Mouse (Mus musculus): ENCODE data around the gene Cep68. TPM values are rescaled to one million over a fixed set of nuclear protein-coding genes. Genes with fewer than 3 reads are reported as not detected.

Gene Cep68
- polyA plus RNA-seq, 1 experiment from 2014 or later, result 26.5 TPM

DNA sequence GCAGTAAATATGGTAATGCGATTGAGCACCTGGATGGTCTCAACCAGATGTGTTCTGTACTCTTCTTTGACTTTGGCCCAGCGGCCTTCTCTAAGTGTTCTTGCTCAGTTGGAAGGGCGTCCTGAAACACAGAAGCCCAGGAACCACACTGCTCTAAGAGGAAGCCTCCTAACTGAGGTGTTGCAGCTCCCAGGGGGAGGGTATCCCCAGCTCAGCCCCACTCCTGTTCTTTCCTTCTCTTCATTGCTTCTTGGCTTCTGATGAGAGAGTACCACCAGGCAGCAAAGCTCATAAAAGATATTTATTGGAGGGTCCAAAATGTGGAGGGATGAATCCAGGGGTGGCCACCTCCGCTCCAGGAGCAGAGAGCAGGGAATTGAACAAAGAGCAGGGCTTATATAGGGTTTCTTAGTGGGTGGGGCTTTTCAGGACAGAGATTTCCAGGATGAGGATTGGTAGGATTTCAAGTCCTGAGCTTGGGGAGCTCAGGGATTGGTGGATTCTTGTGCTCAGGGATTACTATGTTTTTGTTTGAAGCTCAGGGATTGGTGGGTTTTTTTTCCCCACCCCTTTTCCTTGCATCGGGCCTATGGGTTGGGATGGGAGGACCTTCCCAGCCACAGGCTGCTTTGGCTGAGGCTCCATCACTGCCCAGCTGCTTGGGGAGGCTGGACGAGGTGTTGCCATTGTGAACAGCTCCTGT, 1.4 kb upstream of the Cep68 start:
- no peak overlapping the region for H3K9ac ChIP-seq (replicated peaks)
- H3K4me2 ChIP-seq, result no peak overlapping the region
- no peak for ATAC-seq (ENCODE audit: low FRiP score)
- H3K4me1 ChIP-seq, result peaks cover 32% of the 10 kb centered on the region
- H3K27me3 ChIP-seq (replicated peaks), result no peaks in the 10 kb centered on the region
- 87% methylated on average over 6 of the region's 6 CpGs for WGBS
- H3K36me3 ChIP-seq, result no peaks in the 10 kb centered on the region
- no peaks in the 10 kb centered on the region for H3K9me3 ChIP-seq (replicated peaks)
- H3K4me3 ChIP-seq (replicated peaks), result no peak overlapping the region
- H3K27ac ChIP-seq (replicated peaks), result no peak overlapping the region

DNA sequence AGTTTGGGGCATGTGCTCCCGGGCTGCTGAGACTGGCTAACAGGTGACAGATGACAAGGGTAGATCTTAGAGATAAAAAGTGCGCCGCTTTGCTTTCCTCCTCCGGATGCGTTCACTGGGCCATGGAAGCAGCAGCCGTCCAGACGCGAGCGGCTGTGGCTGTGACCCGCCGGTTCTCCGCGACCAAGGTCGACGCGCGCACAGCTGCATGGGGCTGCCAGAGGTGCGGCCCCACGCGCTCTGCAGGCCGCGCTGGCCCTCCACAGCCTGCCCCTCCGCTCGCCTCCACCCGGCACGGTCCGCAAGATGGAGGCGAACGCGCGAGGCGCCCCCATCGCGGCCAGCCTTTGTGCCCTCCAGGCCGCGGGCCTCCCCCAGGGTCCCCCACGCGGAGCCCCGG, 389 bp downstream of the Cep68 start:
- peak; percentile 83 for ATAC-seq (ENCODE audit: low FRiP score)
- peak overlapping the region; percentile 92 for H3K4me2 ChIP-seq
- under 1% methylated on average over 39 of the region's 39 CpGs for WGBS
- peak overlapping the region; percentile 88 for H3K9ac ChIP-seq (replicated peaks)
- no peaks in the 10 kb centered on the region for H3K36me3 ChIP-seq
- H3K4me1 ChIP-seq, result peaks cover 40% of the 10 kb centered on the region
- no peaks in the 10 kb centered on the region for H3K27me3 ChIP-seq (replicated peaks)
- H3K27ac ChIP-seq (replicated peaks), result peak overlapping the region; percentile 94
- H3K4me3 ChIP-seq (replicated peaks), result peak overlapping the region; percentile 90
- no peaks in the 10 kb centered on the region for H3K9me3 ChIP-seq (replicated peaks)

DNA sequence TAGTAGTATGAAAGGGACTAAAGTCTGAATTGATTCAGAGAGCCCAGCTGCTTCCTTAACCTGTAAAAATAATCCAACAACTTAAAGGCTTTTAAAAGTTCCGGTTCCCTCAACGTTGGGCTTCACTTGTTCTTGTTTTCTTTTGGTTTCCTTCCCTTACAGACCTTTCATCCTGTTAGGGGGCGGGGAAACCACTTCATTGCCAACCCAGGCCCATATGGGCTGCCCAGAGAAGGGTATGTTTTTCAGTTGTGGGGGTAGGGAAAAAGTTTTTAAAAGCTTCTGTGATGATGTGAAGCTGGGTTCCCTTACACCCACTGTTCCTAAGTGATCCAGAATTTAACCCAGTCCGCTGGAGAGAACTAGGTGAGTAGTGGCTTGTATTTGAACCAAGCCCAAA, 952 bp downstream of the Cep68 start:
- Histone ChIP-seq H3K4me1 (peaks cover 44% of the 10 kb centered on the region), H3K9ac (replicated peaks) (peak overlapping the region; percentile 88; the same call in 1 of the 2 replicates), H3K9me3 (replicated peaks) (no peaks in the 10 kb centered on the region), H3K36me3 (no peaks in the 10 kb centered on the region), H3K4me2 (peak overlapping the region; percentile 92), H3K4me3 (replicated peaks) (peak overlapping the region; percentile 90), H3K27ac (replicated peaks) (peak overlapping the region; percentile 94; the same call in 1 of the 2 replicates), H3K27me3 (replicated peaks) (no peaks in the 10 kb centered on the region)
- no peak for ATAC-seq (ENCODE audit: low FRiP score)
- WGBS, result 19% methylated on average over 4 of the region's 4 CpGs

DNA sequence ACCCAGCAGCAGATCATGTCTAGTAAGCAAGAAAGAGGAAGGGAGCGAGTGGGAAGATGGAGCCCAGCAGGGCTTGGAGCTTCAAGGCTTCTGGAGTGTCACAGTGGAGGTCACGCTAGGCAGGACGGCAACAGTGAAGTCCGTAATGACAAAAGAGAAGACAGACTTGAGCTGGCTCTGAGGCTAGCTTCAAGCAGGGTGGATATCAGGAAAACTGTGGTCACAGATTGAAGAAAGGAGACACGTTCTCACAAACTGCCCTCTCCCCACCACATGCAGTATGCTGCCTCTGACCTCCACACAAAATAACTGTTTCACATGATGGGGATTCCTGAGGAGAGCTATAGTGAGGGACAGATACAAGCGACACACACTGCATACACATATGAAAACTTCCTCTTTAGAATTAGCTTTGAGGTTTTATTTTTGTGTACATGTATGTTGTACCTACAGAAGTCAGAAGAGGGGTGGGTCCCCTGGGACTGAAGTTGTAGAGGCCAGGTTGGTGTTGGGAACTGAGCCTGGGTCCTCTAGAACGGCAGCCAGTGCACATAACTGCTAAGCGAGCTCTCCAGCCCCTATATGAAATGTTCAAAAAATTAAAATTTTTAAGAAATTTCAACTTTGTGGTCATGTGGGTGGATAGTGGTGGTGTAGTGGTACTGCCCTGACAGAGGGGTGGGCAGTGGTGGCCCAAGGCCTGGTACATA, 1.9 kb downstream of the Cep68 start:
- no peak overlapping the region for H3K4me3 ChIP-seq (replicated peaks)
- no peak for ATAC-seq (ENCODE audit: low FRiP score)
- no peaks in the 10 kb centered on the region for H3K36me3 ChIP-seq
- H3K27me3 ChIP-seq (replicated peaks), result no peaks in the 10 kb centered on the region
- H3K9me3 ChIP-seq (replicated peaks), result no peaks in the 10 kb centered on the region
- 80% methylated on average over 8 of the region's 8 CpGs for WGBS
- H3K4me1 ChIP-seq, result peaks cover 47% of the 10 kb centered on the region
- H3K4me2 ChIP-seq, result no peak overlapping the region
- H3K27ac ChIP-seq (replicated peaks), result no peak overlapping the region
- 0 out of 2 replicates have a peak overlapping the region, but pooled peaks have one; percentile 26 for H3K9ac ChIP-seq (replicated peaks)

DNA sequence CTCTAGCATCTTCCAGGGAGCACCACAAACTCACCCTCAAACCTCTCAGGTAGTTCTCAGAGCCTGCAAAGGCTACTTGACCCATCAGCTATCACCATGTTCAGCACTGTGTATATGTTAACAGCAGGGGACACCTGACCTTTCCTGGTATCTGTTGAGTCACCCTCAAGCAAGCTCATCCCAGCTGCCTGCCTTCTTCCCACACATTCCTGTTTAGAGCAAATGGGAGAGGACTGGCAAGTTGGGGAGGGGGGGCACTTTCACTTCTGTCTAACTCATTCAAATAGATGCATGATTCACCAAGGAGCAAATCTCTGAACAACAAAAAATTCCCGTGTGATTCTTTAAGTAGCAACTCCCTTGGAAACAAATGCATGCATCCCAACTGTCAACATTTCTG, 2.6 kb downstream of the Cep68 start:
- H3K9ac ChIP-seq (replicated peaks), result no peak overlapping the region; the same call in 1 of the 2 replicates
- no peaks in the 10 kb centered on the region for H3K27me3 ChIP-seq (replicated peaks)
- ATAC-seq (ENCODE audit: low FRiP score), result no peak
- peaks cover 4% of the 10 kb centered on the region; the same call in 1 of the 2 replicates for H3K36me3 ChIP-seq
- H3K9me3 ChIP-seq (replicated peaks), result no peaks in the 10 kb centered on the region
- 72% methylated on average over 1 of the region's 1 CpGs for WGBS
- peaks cover 50% of the 10 kb centered on the region for H3K4me1 ChIP-seq
- H3K4me3 ChIP-seq (replicated peaks), result no peak overlapping the region
- no peak overlapping the region for H3K4me2 ChIP-seq
- no peak overlapping the region for H3K27ac ChIP-seq (replicated peaks)

DNA sequence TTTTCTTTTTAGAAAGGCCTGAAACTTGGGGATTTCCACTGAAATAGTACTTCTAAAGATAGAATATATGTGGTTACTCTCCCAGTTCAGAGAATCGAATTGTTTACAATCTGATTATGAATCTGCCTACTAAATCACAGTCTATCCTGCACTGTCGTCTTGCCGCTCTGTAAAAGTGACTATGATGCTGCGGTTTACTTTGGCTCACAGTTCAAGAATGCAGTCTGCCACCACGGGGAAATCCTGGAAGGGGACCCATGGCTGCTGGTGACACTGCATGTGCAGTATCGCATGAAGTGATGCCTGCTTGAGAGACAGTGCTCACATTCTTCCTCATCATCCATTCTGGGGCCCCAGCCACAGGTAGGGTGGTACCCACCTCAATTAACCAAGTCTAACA, 3.9 kb downstream of the Cep68 start:
- Histone ChIP-seq H3K27me3 (replicated peaks) (no peaks in the 10 kb centered on the region), H3K4me3 (replicated peaks) (no peak overlapping the region), H3K4me2 (no peak overlapping the region), H3K9ac (replicated peaks) (no peak overlapping the region), H3K9me3 (replicated peaks) (no peaks in the 10 kb centered on the region), H3K4me1 (peaks cover 48% of the 10 kb centered on the region), H3K27ac (replicated peaks) (no peak overlapping the region), H3K36me3 (peaks cover 14% of the 10 kb centered on the region; the same call in 1 of the 2 replicates)
- no peak for ATAC-seq (ENCODE audit: low FRiP score)
- WGBS, result 84% methylated on average over 6 of the region's 6 CpGs

DNA sequence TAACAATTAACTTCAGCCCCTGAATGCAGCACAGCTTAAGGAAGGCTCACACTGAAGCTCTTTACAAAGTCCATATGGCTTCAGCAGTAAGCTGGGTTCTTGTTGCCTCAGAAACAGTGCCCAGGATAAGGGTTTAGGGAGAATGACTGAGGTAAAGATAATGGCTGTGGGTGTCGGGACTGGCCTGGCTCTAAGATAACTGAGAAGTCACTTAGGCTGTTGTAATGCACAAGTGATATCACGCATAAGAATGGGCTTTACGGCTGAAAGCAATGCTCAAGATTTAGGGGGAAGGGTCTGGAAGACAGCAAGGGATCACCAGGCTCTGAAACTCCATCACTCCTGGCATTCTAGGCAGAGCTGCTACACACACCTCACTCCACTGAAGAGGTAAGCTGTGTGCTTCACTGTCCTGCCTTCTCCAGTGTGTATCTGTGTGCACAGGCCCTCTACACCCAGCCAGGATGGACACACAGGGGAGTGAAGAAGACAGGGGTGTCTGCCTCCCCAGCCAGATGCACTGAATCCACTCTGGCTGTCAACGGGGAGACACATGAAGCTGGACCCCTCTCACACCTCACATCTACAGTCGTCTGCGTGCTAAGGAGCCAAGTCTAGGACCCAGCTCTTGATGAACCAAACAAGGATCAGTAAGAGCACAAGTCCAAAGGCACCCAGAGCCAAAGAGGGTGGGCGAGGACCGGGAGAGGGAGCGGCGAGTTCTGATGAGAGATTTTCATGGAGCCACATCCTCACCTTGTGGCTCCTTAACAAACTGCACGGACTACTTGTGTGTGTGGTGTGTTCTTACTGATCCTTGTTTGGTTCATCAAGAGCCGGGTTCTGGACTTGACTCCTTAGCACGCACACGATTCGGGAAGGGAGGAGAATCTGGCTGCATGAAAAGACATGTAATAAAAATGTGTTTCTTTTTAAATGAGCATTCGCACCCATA, 4.6 kb downstream of the Cep68 start:
- ATAC-seq (ENCODE audit: low FRiP score), result no peak
- WGBS, result 80% methylated on average over 16 of the region's 16 CpGs
- Histone ChIP-seq H3K36me3 (peaks cover 21% of the 10 kb centered on the region), H3K27me3 (replicated peaks) (no peaks in the 10 kb centered on the region), H3K4me2 (no peak overlapping the region), H3K27ac (replicated peaks) (no peak overlapping the region), H3K4me3 (replicated peaks) (no peak overlapping the region), H3K4me1 (peaks cover 43% of the 10 kb centered on the region), H3K9ac (replicated peaks) (no peak overlapping the region), H3K9me3 (replicated peaks) (no peaks in the 10 kb centered on the region)

DNA sequence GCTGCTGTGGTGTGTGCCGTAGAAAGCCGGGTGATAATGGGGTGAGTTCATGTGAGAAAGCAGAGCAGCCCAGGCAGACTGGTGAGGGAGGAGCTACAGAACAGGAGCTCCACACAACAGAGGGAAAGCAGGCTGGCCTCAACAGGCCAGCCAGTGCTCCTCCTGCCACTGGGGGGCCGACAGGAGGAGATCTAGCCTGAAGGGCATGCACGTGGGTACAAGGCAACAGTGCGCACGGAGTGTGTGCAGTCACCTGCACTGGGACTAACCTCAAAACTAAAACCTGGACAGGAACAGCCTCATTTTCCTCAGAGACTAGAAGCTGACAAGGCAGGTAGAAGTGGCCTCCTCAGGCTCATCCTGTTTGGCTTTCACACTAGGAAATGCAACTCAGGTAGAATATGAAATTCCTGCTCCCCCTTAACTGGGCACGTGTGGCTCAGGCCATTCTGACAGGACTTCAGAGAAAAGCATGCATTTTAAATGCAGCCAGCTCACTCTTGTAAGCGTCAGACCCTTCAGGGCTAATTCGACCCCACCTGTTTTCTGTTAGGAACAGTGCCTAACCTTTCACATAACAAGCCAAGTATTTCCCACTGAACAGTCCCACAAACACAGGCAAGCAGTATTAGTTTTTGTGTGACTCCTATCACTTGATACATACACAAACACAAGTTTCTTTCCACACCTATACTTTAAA, 5.9 kb downstream of the Cep68 start:
- no peak overlapping the region for H3K4me3 ChIP-seq (replicated peaks)
- no peak overlapping the region for H3K27ac ChIP-seq (replicated peaks)
- H3K4me2 ChIP-seq, result no peak overlapping the region
- H3K9ac ChIP-seq (replicated peaks), result no peak overlapping the region
- WGBS, result 51% methylated on average over 9 of the region's 9 CpGs
- ATAC-seq (ENCODE audit: low FRiP score), result 0 out of 2 replicates have a peak, but pooled peaks have one; percentile 32
- H3K4me1 ChIP-seq, result peaks cover 41% of the 10 kb centered on the region
- no peaks in the 10 kb centered on the region for H3K27me3 ChIP-seq (replicated peaks)
- H3K9me3 ChIP-seq (replicated peaks), result no peaks in the 10 kb centered on the region
- H3K36me3 ChIP-seq, result peaks cover 33% of the 10 kb centered on the region

DNA sequence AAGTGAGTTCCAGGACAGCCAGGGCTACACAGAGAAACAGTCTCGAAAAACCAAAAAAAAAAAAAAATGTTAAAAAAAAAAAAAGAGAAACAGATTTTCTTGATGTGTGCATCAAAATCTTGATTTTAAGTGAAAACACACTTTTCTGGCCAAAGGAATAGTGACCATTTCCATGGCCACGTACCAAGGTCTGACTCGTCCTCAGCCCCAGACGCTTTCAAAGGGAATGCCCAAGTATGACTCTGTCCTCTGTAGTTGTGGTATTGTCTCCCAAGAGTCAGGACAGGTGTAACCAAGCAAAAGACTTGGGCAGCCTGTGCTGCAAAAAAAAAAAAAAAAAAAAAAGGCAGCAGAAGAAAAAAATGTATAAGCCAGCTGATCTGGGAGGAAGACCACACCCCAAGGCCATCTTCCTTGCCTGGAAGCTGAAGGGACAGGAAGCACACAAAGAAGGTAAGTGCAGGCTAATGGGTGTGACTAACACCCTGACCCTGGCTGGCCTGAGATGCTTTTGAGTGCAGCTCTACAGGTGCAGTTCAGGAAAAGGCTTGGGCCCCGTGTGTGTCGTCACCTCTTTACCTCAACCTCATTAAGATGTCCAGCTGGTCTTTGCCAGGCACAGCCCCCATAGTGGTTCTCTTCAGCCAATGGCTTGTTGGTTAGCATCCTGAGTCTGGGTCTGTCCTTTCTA, 6.7 kb downstream of the Cep68 start:
- no peak for ATAC-seq (ENCODE audit: low FRiP score)
- no peak overlapping the region for H3K9ac ChIP-seq (replicated peaks)
- H3K27me3 ChIP-seq (replicated peaks), result no peaks in the 10 kb centered on the region
- no peaks in the 10 kb centered on the region for H3K9me3 ChIP-seq (replicated peaks)
- peaks cover 35% of the 10 kb centered on the region for H3K36me3 ChIP-seq
- WGBS, result 94% methylated on average over 6 of the region's 6 CpGs
- peaks cover 32% of the 10 kb centered on the region for H3K4me1 ChIP-seq
- H3K4me3 ChIP-seq (replicated peaks), result no peak overlapping the region
- H3K4me2 ChIP-seq, result no peak overlapping the region
- H3K27ac ChIP-seq (replicated peaks), result no peak overlapping the region

DNA sequence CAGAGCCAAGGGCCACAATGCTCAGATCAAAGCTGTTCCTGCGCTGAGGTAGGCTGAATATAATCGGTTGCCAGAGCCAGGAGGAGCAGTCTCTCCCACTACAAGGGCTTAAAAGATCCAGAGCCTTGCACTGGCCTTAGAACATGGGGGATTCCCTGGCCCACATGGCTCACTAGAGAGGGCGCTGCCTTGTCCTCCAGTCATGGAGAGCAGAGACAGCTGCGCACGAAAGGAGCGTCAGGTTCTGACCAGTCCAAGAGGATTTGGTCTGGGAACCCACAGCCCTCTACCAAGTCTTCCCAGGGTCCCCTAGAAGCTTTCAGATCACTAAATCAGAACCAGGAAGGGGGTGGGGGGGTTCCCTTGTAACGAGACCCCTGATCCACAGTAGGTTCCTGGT, 7.9 kb downstream of the Cep68 start:
- Histone ChIP-seq H3K27me3 (replicated peaks) (no peaks in the 10 kb centered on the region), H3K4me2 (no peak overlapping the region), H3K9me3 (replicated peaks) (no peaks in the 10 kb centered on the region), H3K27ac (replicated peaks) (no peak overlapping the region), H3K4me3 (replicated peaks) (no peak overlapping the region), H3K36me3 (peaks cover 46% of the 10 kb centered on the region), H3K4me1 (peaks cover 20% of the 10 kb centered on the region), H3K9ac (replicated peaks) (no peak overlapping the region)
- WGBS, result 95% methylated on average over 7 of the region's 7 CpGs
- no peak for ATAC-seq (ENCODE audit: low FRiP score)
